Comparison of ENCODE assay signal across 11 mouse cellular contexts in the genomic region with DNA sequence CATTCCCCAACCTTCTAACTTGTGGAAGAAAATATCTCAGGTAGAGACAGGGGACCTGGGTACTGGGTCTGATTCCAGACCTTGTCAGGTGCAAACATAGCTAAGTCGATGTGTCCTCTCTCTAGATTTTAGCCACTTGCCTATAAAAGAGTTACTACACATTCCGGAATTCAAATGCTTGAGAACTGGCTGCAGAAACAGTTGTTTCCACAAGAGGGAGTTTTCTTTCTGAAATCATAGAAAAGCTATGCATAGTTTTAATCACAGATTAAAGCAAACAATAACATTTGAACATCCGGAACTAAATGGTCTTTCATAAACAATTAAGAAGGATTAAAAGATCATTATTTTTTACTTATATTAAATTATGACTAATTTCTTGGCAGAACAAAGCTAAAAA. TPM values are rescaled to one million over a fixed set of nuclear protein-coding genes. Genes with fewer than 3 reads are reported as not detected.
DNase-seq lines count a peak whose midpoint lies in the region.
"Had no signal": no experiment of that assay in that cellular context is flagged by ENCODE, and none has a peak within 500 bp of the region (broad histone marks: within the 10 kb centered on the region; RNA-seq: fewer than 3 reads in every experiment).

No protein-coding gene starts in this region.

- no peaks in the 10 kb centered on the region for H3K4me1 ChIP-seq in heart, embryonic 10.5 days

- no peaks in the 10 kb centered on the region for H3K9me3 ChIP-seq in heart, embryonic 10.5 days
- H3K9me3 ChIP-seq: heart, embryonic 15.5 days had no signal

- intact Hi-C loops in left cerebral cortex, postnatal 25 days (cut with DNase I): loop anchor here (5.0 kb wide), 2 partner anchors 389 to 691 kb away; no protein-coding TSS in a partner anchor

- 72% methylated on average over 3 of the region's 3 CpGs for WGBS in heart, embryonic 10.5 days

- H3K36me3 ChIP-seq in heart, embryonic 10.5 days: no peaks in the 10 kb centered on the region
- H3K36me3 ChIP-seq: heart, embryonic 15.5 days had no signal

- H3K27me3 ChIP-seq in heart, embryonic 10.5 days (ENCODE audit: insufficient read depth, poor library complexity, severe bottlenecking): no peaks in the 10 kb centered on the region
- H3K27me3 ChIP-seq: heart, embryonic 15.5 days had no signal

- H3K4me3 ChIP-seq in heart, embryonic 10.5 days: no peak overlapping the region
- H3K4me3 ChIP-seq: heart, embryonic 15.5 days had no signal

- H3K27ac ChIP-seq in heart, embryonic 10.5 days: no peak overlapping the region
- H3K27ac ChIP-seq: heart, embryonic 15.5 days; liver, embryonic 14.5 days had no signal

- peak; percentile 16 for DNase-seq in adrenal gland, postnatal 10 days
- DNase-seq in adrenal gland, adult 8-10 months: no peak
- DNase-seq in heart, postnatal 4 days: peak; percentile 9
- no peak for DNase-seq in heart, embryonic 10.5 days (ENCODE audit: low spot score)
- DNase-seq in left cerebral cortex, postnatal 25 days (ENCODE audit: low spot score in 2 of 2): peak; percentile 46 to 66
- DNase-seq in left cerebral cortex, adult 11 months (ENCODE audit: low spot score): no peak
- DNase-seq in brain, adult 2 months (ENCODE audit: low read depth, low spot score): peak; percentile 42
- no peak for DNase-seq in MN1 (ENCODE audit: low spot score)

RNA-seq across cellular contexts. Expression of a gene that starts 19.3 kb away (rescaled TPM):
- total RNA-seq in adrenal gland, postnatal 10 days (2021): 10 to 100 TPM; 73.5 to 78.3 TPM
- total RNA-seq in adrenal gland, adult 8-10 months (2022): 100 to 1,000 TPM; 179 to 277 (median 199) TPM
- 1 to 10 TPM; 8.2 to 8.8 TPM for total RNA-seq in heart, postnatal 4 days (2021)
- polyA plus RNA-seq in heart, embryonic 10.5 days (2016; fragmentation: Nextera tagmentation; extraction: Ambion mirVana): 21.5 and 23.4 TPM in 2 replicates
- 10 to 100 TPM; 12.6 to 14.4 TPM for total RNA-seq in left cerebral cortex, postnatal 25 days (2021)
- total RNA-seq: monocyte, adult 5-6 weeks had no signal

Comparison
In these comparisons a context has a peak if more than half of its experiments do, and no peak if none do; other contexts are left out.
1. DNase-seq: peak in adrenal gland, postnatal 10 days (single experiment), heart, postnatal 4 days (single experiment), left cerebral cortex, postnatal 25 days (2 of 2) and brain, adult 2 months (single experiment); none in adrenal gland, adult 8-10 months (single experiment), heart, embryonic 10.5 days (single experiment), left cerebral cortex, adult 11 months (single experiment) and MN1 (single experiment).
2. RNA of a gene that starts 19.3 kb away (total RNA-seq): 179 to 277 TPM in adrenal gland, adult 8-10 months and 73.5 to 78.3 TPM in adrenal gland, postnatal 10 days; 12.6 to 14.4 TPM in left cerebral cortex, postnatal 25 days and 8.2 to 8.8 TPM in heart, postnatal 4 days; every median in the first group is over 4 times any median in the second.